Mouse (Mus musculus) heart, embryonic 13.5 days (tissue): ENCODE measurements around the gene Sec61a1. TPM values are rescaled to one million over a fixed set of nuclear protein-coding genes. Genes with fewer than 3 reads are reported as not detected.

Experiments
- ATAC-seq: fragments of 200-750 bp; cut with Nextera tagmentation; 2 replicates; pipeline ENCODE4 v1.8.0; 2017; ENCODE audit warnings: moderate TSS enrichment; ENCODE audit not compliant: insufficient number of reproducible peaks, low FRiP score, low TSS enrichment; ENCODE audit errors: extremely low read depth
- H3K27ac ChIP-seq: fragments of 300-500 bp; sonication (generic); replicated peaks from 2 replicates; pipeline ENCODE4 v1.5.1; 2015; ENCODE audit warnings: moderate library complexity, mild to moderate bottlenecking, inconsistent platforms
- H3K27me3 ChIP-seq: fragments of 300-500 bp; sonication (generic); replicated peaks from 2 replicates; pipeline ENCODE4 v1.6.1; 2015; ENCODE audit warnings: mild to moderate bottlenecking, inconsistent platforms
- H3K36me3 ChIP-seq: fragments of 300-500 bp; sonication (generic); 2 replicates; pipeline ENCODE4 v1.6.1; 2015; ENCODE audit warnings: mild to moderate bottlenecking, inconsistent platforms
- H3K4me1 ChIP-seq: fragments of 300-500 bp; sonication (generic); 2 replicates; pipeline ENCODE4 v1.6.1; 2015; ENCODE audit warnings: inconsistent platforms
- H3K4me2 ChIP-seq: fragments of 300-500 bp; sonication (generic); 2 replicates; pipeline ENCODE4 v1.6.1; 2015; ENCODE audit warnings: inconsistent platforms, mild to moderate bottlenecking, moderate library complexity
- H3K4me3 ChIP-seq: fragments of 300-500 bp; sonication (generic); 2 replicates; pipeline ENCODE4 v1.5.1; 2015; ENCODE audit warnings: moderate library complexity, mild to moderate bottlenecking, inconsistent platforms
- H3K9ac ChIP-seq: fragments of 300-500 bp; sonication (generic); 2 replicates; pipeline ENCODE4 v1.6.1; 2015; ENCODE audit warnings: inconsistent platforms, mild to moderate bottlenecking, moderate library complexity
- H3K9me3 ChIP-seq: fragments of 300-500 bp; sonication (generic); 2 replicates; pipeline ENCODE4 v1.6.1; 2016; ENCODE audit warnings: inconsistent platforms
- WGBS: fragments of 180-500 bp; shearing (Covaris S2); methylation state at CpG from one replicate; pipeline ENCODE4 v1.1.7; 2015; ENCODE audit warnings: mixed read lengths; 5-methylcytosine and 5-hydroxymethylcytosine counted together
- polyA plus RNA-seq: library from polyadenylated mRNA; unstranded; fragments of >200 nt; fragmentation: Nextera tagmentation; extraction: Ambion mirVana; gene quantifications from 2 replicates; pipeline ENCODE4 v1.2.1, GENCODE M21; 2015

The Sec61a1 gene
- polyA plus RNA-seq, 1 experiment from 2014 or later: 176 TPM

DNA sequence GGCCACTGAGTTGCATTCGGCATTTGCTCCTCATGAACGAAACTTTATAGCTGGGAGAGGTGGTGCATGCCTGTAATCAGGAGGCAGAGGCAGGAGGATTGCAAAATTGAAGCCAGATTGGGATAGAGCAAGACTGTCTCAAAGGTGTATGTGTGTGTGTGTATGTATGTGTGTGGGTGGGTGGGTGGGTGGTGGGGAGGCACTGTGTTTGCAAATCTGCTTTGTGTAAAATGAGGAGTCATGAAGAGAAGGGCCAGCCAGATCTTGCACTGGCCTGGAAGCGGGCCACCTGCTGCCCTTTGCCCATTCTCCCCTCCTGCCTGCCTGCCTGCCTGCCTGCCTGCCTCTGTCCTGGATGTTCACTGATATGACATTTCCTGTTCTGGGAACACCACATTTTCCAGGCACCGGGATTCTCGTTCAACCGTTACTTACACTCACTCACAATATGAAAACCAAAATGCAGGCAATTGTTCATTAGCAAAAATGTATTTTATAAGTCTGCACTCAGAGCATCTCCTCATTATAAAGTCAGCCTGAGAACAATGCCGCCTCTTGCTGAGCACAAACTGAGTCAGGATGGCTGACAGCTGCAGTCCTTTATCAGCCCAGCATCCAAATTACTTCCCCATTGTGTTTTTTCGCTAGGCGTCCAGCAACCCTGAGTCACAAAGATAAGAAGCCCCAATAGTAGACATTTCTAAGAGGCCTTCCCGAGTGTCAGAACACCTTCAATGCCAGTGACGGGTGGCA, 26.1 kb upstream of the Sec61a1 start:
- Histone ChIP-seq H3K9ac (no peak overlapping the region), H3K9me3 (no peaks in the 10 kb centered on the region), H3K4me1 (0 out of 2 replicates have a peak, but pooled peaks cover 9% of the 10 kb centered on the region), H3K4me3 (no peak overlapping the region), H3K27me3 (peaks cover 56% of the 10 kb centered on the region), H3K27ac (no peak overlapping the region), H3K36me3 (no peaks in the 10 kb centered on the region), H3K4me2 (peak overlapping the region; percentile 18)
- 24% methylated on average over 11 of the region's 11 CpGs for WGBS
- ATAC-seq: no peak

DNA sequence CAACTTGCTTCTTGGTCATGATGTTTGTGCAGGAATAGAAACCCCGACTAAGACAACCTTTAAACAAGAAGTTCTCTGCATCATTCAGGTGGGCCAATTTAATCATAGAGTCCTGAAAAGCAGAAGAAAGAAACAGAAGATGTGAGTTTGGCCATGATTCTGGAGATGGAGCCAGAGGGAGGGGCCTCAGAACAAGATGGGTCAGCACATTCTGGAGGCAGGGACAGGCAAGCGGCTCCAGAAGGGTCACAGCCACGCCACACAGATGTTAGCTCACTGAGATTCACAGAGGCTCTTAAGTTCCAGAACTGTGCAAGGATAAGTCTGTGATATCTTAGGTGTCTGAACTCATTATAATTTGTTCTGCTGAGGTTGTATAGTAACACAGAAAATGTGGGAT, 25.5 kb upstream of the Sec61a1 start:
- H3K27ac ChIP-seq: no peak overlapping the region
- 0 out of 2 replicates have a peak, but pooled peaks cover 9% of the 10 kb centered on the region for H3K4me1 ChIP-seq
- no peak overlapping the region for H3K9ac ChIP-seq
- no peaks in the 10 kb centered on the region for H3K36me3 ChIP-seq
- ATAC-seq: no peak
- no peaks in the 10 kb centered on the region for H3K9me3 ChIP-seq
- no peak overlapping the region for H3K4me3 ChIP-seq
- peaks cover 56% of the 10 kb centered on the region for H3K27me3 ChIP-seq
- 74% methylated on average over 3 of the region's 3 CpGs for WGBS
- H3K4me2 ChIP-seq: no peak overlapping the region

DNA sequence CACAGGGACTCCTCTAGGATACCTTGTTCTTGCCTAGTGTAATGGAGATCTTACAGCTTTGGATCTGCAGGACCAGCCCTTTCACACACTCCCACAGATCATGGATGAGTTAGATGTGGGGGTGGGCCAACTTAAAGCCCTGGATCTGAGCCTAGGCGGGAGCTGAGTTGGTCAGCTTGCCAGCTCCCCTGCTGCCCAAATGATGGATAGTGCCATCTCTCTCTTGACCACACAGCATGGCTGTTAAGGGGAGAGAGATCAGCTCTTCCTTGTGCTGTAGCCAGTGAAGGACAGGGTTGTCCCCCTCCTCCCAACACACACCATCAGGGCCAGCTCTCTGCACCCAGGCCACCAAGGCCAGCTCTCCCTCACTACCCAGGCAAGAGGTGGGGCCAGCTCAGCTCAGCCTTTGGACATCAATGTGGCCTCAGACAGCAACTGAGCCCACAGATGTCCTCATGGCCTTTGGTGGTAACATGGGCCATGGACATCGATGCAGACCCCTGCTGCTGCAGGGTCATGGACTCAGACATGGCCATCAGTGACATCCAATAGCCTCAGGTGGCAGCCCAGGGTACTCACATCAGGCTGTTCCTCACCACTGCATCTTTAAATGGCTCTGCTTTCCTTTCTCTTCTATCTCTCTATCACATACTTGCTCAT, 21.5 kb upstream of the Sec61a1 start:
- Histone ChIP-seq H3K27ac (no peak overlapping the region), H3K4me2 (no peak overlapping the region), H3K9me3 (no peaks in the 10 kb centered on the region), H3K36me3 (no peaks in the 10 kb centered on the region), H3K4me1 (0 out of 2 replicates have a peak, but pooled peaks cover 6% of the 10 kb centered on the region), H3K9ac (no peak overlapping the region), H3K27me3 (peaks cover 23% of the 10 kb centered on the region), H3K4me3 (no peak overlapping the region)
- 68% methylated on average over 2 of the region's 2 CpGs for WGBS
- ATAC-seq: no peak

DNA sequence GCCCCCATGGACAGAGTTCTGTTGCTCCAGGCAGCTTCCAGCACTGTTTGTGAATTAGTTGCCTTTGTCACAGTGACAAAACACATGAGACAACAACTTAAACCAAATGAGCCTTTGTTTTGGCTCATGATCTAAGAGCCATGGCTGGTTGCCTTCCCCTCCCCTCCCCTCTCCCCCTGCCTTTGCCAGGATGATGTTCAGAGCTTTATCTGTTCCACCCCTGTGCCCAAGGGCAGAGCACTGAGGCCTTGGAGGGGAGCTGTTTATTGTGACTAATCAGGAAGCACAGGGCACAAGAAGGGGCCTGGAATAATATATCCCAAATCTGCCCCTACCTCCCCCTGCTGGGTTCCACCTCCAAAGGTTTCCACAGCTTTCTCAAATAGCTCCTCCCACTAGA, 11.6 kb upstream of the Sec61a1 start:
- H3K4me3 ChIP-seq: no peak overlapping the region
- H3K4me1 ChIP-seq: no peaks in the 10 kb centered on the region
- H3K9me3 ChIP-seq: no peaks in the 10 kb centered on the region

DNA sequence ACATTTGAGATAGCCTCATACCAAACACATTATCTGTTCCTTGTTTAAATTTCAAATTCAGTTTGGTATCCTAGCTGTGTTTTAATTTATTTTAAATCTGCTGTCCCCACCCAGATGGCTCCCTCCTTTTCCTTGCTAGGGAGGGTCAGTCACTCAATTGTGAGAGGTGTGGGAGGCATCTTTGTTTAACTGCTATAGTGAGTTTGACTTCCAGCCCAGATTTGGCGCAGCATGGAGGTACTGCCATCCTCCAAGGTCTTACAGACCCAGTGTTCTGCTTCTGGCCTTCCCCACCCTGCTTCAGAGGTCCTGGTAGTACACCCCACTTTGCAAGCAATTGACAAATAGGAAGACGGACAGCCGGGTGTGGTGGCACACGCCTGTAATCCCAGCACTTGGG, 5.4 kb upstream of the Sec61a1 start:
- no peak overlapping the region for H3K4me3 ChIP-seq
- H3K9me3 ChIP-seq: no peaks in the 10 kb centered on the region
- H3K27ac ChIP-seq: no peak overlapping the region
- 76% methylated on average over 4 of the region's 4 CpGs for WGBS
- no peak overlapping the region for H3K4me2 ChIP-seq
- no peak overlapping the region for H3K9ac ChIP-seq
- peaks cover 8% of the 10 kb centered on the region for H3K4me1 ChIP-seq
- no peak for ATAC-seq
- peaks cover 9% of the 10 kb centered on the region; the same call in 1 of the 2 replicates for H3K27me3 ChIP-seq
- no peaks in the 10 kb centered on the region for H3K36me3 ChIP-seq

More for the DNA sequence above, 11.6 kb upstream of the Sec61a1 start:
- no peaks in the 10 kb centered on the region for H3K36me3 ChIP-seq
- H3K27ac ChIP-seq: no peak overlapping the region
- H3K9ac ChIP-seq: no peak overlapping the region
- ATAC-seq: no peak
- peaks cover 10% of the 10 kb centered on the region; the same call in 1 of the 2 replicates for H3K27me3 ChIP-seq
- H3K4me2 ChIP-seq: no peak overlapping the region

DNA sequence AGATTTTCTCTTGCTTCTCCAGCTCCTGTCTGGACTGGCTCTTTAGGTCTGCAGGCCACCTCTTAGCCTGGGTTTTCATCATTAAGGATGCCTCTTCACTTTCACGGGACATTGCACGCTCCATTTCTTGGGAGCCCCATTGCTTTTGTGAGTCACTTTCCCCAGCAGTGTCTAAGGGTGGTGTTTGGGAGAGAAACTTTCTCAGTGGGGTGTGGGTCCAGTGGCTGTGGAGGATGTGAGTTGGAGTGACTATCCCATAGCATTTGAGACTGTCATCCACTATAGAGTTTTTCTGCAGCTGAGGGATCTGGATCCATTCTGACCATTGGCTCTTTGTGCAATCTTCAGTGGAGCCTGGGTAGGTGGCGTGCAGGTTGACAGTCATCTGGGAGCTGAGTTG, 4.7 kb upstream of the Sec61a1 start:
- no peak overlapping the region for H3K9ac ChIP-seq
- no peak for ATAC-seq
- no peaks in the 10 kb centered on the region for H3K36me3 ChIP-seq
- H3K27ac ChIP-seq: no peak overlapping the region
- peaks cover 8% of the 10 kb centered on the region for H3K4me1 ChIP-seq
- peaks cover 3% of the 10 kb centered on the region; the same call in 1 of the 2 replicates for H3K27me3 ChIP-seq
- no peak overlapping the region for H3K4me2 ChIP-seq
- H3K9me3 ChIP-seq: no peaks in the 10 kb centered on the region
- H3K4me3 ChIP-seq: no peak overlapping the region
- WGBS: 69% methylated on average over 3 of the region's 3 CpGs

DNA sequence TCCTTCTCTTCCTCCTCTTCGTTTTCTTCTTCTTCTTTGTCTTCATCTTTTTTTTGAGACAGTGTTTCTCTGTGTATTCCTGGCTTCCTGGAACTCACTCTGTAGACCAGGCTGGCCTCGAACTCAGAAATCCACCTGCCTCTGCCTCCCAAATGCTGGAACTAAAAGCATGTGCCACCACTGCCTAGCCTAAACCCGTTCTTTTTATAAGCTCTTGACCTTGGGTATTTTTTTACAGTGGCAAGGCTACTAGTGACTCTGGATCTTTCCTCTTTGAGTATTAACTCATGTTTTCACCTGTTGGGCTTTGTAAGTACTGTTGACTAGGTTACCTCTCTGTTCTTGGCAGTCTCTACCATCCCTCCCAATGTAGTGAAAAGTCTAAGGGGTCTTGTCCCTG, 4.3 kb upstream of the Sec61a1 start:
- no peak for ATAC-seq
- no peaks in the 10 kb centered on the region for H3K27me3 ChIP-seq
- no peak overlapping the region for H3K27ac ChIP-seq
- WGBS: 58% methylated on average over 3 of the region's 3 CpGs
- H3K4me1 ChIP-seq: peaks cover 8% of the 10 kb centered on the region
- H3K36me3 ChIP-seq: no peaks in the 10 kb centered on the region
- H3K4me3 ChIP-seq: no peak overlapping the region
- no peak overlapping the region for H3K9ac ChIP-seq
- no peaks in the 10 kb centered on the region for H3K9me3 ChIP-seq
- no peak overlapping the region for H3K4me2 ChIP-seq

DNA sequence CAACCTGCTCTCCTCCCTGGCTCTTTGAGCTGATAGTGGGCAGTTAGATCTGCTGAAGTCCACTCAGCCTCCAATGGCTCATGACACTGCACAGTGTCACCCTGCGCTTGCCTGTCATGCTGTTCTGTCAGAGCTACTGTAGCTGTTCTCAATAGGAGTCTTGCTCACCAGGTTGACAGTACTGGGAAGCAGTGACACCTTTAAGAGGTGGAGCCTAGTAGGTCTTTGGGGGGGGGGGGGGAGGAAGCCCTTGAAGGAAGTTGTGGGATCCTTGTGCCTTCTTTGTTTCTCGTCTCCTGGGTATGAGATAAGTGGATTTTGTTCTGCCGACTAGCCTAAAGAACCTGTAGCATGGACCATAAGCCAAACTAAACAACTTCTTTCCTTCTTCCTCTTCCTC, 3.9 kb upstream of the Sec61a1 start:
- no peak overlapping the region for H3K27ac ChIP-seq

DNA sequence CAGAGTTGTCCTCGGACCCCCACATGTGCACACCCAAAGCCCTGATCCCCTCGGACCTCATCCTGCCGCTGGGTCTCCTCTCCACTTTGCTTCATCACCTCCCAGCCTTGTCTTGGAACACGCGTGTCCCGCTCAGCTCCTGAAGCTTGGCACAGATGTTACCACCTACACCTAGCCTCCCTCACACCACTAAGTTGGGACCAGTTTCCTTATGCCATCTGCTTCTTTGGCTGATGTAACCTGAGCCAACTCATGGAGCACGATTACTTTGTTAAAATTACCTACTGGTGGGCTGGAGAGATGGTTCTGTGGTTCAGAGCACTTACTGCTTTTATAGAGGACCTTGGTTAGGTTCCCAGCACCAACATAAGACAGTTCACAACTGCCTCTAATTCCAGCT, 3.1 kb upstream of the Sec61a1 start:
- H3K9me3 ChIP-seq: no peaks in the 10 kb centered on the region
- no peaks in the 10 kb centered on the region for H3K27me3 ChIP-seq
- H3K4me1 ChIP-seq: peaks cover 17% of the 10 kb centered on the region
- no peak overlapping the region for H3K9ac ChIP-seq
- no peak overlapping the region for H3K27ac ChIP-seq
- H3K4me3 ChIP-seq: no peak overlapping the region
- H3K4me2 ChIP-seq: no peak overlapping the region
- 82% methylated on average over 7 of the region's 7 CpGs for WGBS
- no peaks in the 10 kb centered on the region for H3K36me3 ChIP-seq
- ATAC-seq: no peak

More for the DNA sequence above, 3.9 kb upstream of the Sec61a1 start:
- peaks cover 10% of the 10 kb centered on the region for H3K4me1 ChIP-seq
- H3K36me3 ChIP-seq: no peaks in the 10 kb centered on the region
- 36% methylated on average over 3 of the region's 3 CpGs for WGBS
- H3K9me3 ChIP-seq: no peaks in the 10 kb centered on the region
- no peak overlapping the region for H3K4me2 ChIP-seq
- ATAC-seq: no peak
- H3K27me3 ChIP-seq: no peaks in the 10 kb centered on the region
- H3K9ac ChIP-seq: no peak overlapping the region
- H3K4me3 ChIP-seq: no peak overlapping the region

DNA sequence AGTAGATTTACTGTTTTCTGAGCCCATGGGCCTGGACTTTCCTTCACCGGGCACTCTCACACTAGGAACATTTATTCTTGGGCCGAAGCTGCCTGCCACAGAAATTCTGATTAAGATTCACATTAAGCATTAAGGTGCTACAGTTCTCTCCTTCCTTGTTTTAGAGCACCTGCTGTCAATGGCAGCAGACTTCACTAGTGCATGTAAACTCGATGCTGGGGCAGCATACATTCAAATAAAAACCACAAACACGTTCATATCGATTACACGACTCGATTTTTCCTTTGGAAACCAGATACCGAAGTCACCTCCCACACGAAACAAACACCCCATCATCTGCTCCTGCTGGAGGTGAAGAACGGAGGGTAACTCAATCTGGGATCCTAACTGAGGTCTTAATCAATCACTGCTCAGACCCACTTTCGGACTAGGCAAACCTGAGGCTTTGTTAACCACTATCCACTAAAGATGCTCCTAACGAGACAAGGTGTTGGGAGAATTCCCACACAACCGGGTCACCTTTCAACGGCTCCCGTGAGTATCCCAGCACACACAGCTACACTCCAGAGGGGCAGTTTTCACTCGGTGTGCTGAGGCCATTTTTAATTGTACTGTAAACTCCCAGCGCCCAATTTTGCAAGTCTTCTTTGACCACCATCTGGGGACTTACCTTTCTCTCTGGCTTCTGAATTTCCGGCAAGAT, 853 bp downstream of the Sec61a1 start:
- no peaks in the 10 kb centered on the region for H3K9me3 ChIP-seq
- peak overlapping the region; percentile 97 for H3K4me2 ChIP-seq
- peak overlapping the region; percentile 99 for H3K9ac ChIP-seq
- H3K27me3 ChIP-seq: no peaks in the 10 kb centered on the region
- peaks cover 34% of the 10 kb centered on the region for H3K36me3 ChIP-seq
- 7% methylated on average over 18 of the region's 18 CpGs for WGBS
- H3K27ac ChIP-seq: peak overlapping the region; percentile 91
- H3K4me3 ChIP-seq: peak overlapping the region; percentile 96
- ATAC-seq: no peak
- H3K4me1 ChIP-seq: peaks cover 54% of the 10 kb centered on the region

DNA sequence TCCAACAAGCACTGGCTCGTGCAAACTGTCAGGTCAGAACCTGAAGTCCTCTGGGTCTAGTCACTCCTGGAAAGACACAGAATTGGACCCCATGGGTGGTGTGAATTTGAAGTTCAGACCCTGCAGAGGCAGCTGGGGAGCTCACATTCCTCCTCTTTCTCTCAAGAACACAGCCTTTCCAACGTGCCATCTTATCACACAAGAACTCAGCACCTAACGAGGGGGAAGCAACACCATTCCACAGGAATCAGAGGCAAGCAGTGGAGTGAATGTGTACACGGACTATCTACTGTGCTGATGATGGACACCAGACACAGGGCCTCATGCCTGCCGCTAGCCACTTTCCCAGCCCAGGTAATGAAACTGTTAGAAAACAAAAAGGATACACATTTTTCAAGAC, 2.0 kb downstream of the Sec61a1 start:
- 19% methylated on average over 5 of the region's 5 CpGs for WGBS
- H3K27me3 ChIP-seq: no peaks in the 10 kb centered on the region
- H3K4me2 ChIP-seq: peak overlapping the region; percentile 97
- H3K4me3 ChIP-seq: peak overlapping the region; percentile 96
- peak overlapping the region; percentile 91 for H3K27ac ChIP-seq
- no peaks in the 10 kb centered on the region for H3K9me3 ChIP-seq
- no peak for ATAC-seq
- H3K9ac ChIP-seq: peak overlapping the region; percentile 99
- peaks cover 46% of the 10 kb centered on the region for H3K36me3 ChIP-seq
- peaks cover 66% of the 10 kb centered on the region for H3K4me1 ChIP-seq
